Mouse (Mus musculus) hindbrain, embryonic 13.5 days (tissue): ENCODE data around the gene Wdr5. TPM values are rescaled to one million over a fixed set of nuclear protein-coding genes. Genes with fewer than 3 reads are reported as not detected.

Experiments
- ATAC-seq: fragments of 200-750 bp; cut with Nextera tagmentation; 2 replicates; pipeline ENCODE4 v1.8.0; 2017; ENCODE audit warnings: moderate TSS enrichment; ENCODE audit not compliant: low FRiP score
- H3K27ac ChIP-seq: fragments of 300-500 bp; sonication (generic); 2 replicates; pipeline ENCODE4 v1.5.1; 2015; ENCODE audit warnings: inconsistent platforms, mild to moderate bottlenecking, moderate library complexity
- H3K27me3 ChIP-seq: fragments of 300-500 bp; sonication (generic); 2 replicates; pipeline ENCODE4 v1.6.1; 2015; ENCODE audit warnings: mild to moderate bottlenecking, inconsistent platforms
- H3K36me3 ChIP-seq: fragments of 300-500 bp; sonication (generic); 2 replicates; pipeline ENCODE4 v1.6.1; 2015; ENCODE audit warnings: mild to moderate bottlenecking, inconsistent platforms
- H3K4me1 ChIP-seq: fragments of 300-500 bp; sonication (generic); replicated peaks from 2 replicates; pipeline ENCODE4 v1.6.1; 2015; ENCODE audit warnings: inconsistent platforms
- H3K4me2 ChIP-seq: fragments of 300-500 bp; sonication (generic); 2 replicates; pipeline ENCODE4 v1.6.1; 2015; ENCODE audit warnings: inconsistent platforms, mild to moderate bottlenecking, moderate library complexity
- H3K4me3 ChIP-seq: fragments of 300-500 bp; sonication (generic); 2 replicates; pipeline ENCODE4 v1.5.1; 2015; ENCODE audit warnings: mild to moderate bottlenecking, inconsistent platforms
- H3K9ac ChIP-seq: fragments of 300-500 bp; sonication (generic); 2 replicates; pipeline ENCODE4 v1.6.1; 2015; ENCODE audit warnings: mild to moderate bottlenecking, inconsistent platforms
- H3K9me3 ChIP-seq: fragments of 300-500 bp; sonication (generic); 2 replicates; pipeline ENCODE4 v1.6.1; 2016; ENCODE audit warnings: inconsistent platforms
- WGBS: fragments of 180-500 bp; shearing (Covaris S2); methylation state at CpG from one replicate; pipeline ENCODE4 v1.1.7; 2015; 5-methylcytosine and 5-hydroxymethylcytosine counted together
- polyA plus RNA-seq: library from polyadenylated mRNA; unstranded; fragments of >200 nt; fragmentation: Nextera tagmentation; extraction: Ambion mirVana; gene quantifications from 2 replicates; pipeline ENCODE4 v1.2.1, GENCODE M21; 2015

Gene Wdr5
- polyA plus RNA-seq, 1 experiment from 2014 or later: 42.3 TPM

DNA sequence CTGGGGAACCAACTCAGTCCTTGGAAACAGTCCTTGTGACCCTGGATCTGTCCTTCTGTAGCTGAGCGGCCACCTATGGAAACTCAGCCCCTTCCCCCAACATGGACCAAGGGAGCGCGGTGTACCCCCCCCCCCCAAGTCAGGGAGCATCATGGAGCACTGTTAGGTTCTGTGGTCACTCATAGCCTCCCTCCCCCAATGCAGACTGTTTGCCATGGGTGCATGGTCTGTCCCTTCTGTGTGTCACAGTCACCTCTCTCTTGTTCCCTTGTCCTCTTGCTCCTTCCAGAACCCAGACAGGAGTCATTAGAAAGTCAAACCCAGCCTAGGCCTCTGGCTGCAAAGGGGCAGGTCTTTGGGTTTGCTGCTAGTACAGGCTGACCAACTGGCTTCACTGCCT is 46.9 kb downstream of the Wdr5 start:
- Histone ChIP-seq H3K9ac (no peak overlapping the region), H3K4me1 (peaks cover 22% of the 10 kb centered on the region), H3K27me3 (peaks cover 43% of the 10 kb centered on the region), H3K36me3 (no peaks in the 10 kb centered on the region), H3K4me3 (no peak overlapping the region), H3K9me3 (no peaks in the 10 kb centered on the region), H3K27ac (no peak overlapping the region), H3K4me2 (no peak overlapping the region)
- 98% methylated on average over 3 of the region's 3 CpGs for WGBS
- ATAC-seq: no peak

GRCm38 (mm10) chr2:27563641-27564148 is 48.7 kb downstream of the Wdr5 start:
- no peak overlapping the region for H3K4me3 ChIP-seq
- H3K36me3 ChIP-seq: no peaks in the 10 kb centered on the region
- peaks cover 22% of the 10 kb centered on the region for H3K4me1 ChIP-seq
- no peaks in the 10 kb centered on the region for H3K9me3 ChIP-seq
- no peak overlapping the region for H3K27ac ChIP-seq
- 87% methylated on average over 9 of the region's 9 CpGs for WGBS
- peaks cover 60% of the 10 kb centered on the region for H3K27me3 ChIP-seq
- no peak overlapping the region for H3K9ac ChIP-seq
- no peak overlapping the region for H3K4me2 ChIP-seq
- no peak for ATAC-seq

DNA sequence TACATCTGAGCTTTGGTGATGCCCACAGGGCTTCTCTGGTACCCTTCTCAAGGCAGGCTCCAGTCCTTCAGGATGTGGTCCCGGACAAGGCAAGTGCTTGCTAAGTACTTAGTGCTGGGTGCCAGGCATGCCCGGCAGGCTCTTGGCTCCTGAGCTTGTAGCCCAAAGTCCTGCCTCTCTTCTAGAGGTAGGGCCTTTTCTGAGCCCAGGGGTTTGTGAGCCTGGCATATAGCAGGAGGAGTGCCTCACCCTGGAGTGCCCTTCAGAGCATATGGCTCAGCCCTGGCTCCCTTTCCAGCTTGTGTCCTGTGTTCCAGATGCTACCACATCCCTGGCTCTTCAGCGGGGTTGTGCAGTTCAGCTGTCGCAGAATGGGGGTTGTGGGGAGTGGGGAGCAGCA is 49.7 kb downstream of the Wdr5 start:
- H3K36me3 ChIP-seq: no peaks in the 10 kb centered on the region
- H3K27me3 ChIP-seq: peaks cover 68% of the 10 kb centered on the region
- H3K4me3 ChIP-seq: no peak overlapping the region
- H3K4me2 ChIP-seq: no peak overlapping the region
- H3K4me1 ChIP-seq: peaks cover 22% of the 10 kb centered on the region
- H3K9ac ChIP-seq: 0 out of 2 replicates have a peak overlapping the region, but pooled peaks have one; percentile 5
- no peaks in the 10 kb centered on the region for H3K9me3 ChIP-seq
- no peak for ATAC-seq
- 90% methylated on average over 4 of the region's 4 CpGs for WGBS
- no peak overlapping the region for H3K27ac ChIP-seq

DNA sequence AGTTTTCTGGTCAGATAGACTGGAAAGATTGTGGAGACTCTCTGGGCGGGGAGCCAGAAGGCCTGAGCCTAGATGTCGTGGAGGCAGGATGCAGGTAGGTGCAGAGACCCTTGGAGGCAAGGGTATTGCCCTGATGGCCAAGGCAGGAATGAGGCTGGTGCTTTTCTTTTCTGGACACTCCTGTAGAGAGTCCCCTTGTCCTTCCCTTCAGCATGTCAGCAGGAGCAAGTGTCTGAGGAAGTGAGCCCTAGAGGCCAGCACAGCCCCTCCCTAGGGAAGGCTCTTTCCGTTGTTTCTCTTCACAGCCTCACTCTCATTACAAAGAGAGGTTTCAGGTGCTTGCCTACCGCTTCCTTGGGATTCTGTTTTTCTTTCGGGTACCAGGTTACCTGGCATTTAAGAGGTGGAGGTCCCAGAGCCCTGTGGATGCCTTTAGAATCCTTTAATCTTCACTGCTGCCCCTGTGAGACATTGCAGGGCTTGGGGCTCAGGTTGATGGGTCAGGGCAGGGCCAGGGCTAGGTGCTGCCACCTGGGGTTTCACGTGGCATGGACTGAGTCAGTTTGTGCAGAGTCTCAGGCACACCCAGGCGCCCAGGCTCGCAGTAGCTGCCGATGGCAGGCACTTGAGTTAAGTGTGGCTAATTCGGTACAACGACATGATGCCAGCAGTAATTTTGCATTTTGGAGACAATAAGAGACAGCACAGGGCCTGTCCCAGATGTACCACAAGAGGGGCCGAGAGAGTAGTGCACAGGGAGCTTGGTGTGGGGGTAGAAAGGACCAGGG is 50.6 kb downstream of the Wdr5 start:
- 0 out of 2 replicates have a peak overlapping the region, but pooled peaks have one; percentile 5 for H3K9ac ChIP-seq
- peaks cover 68% of the 10 kb centered on the region for H3K27me3 ChIP-seq
- no peaks in the 10 kb centered on the region for H3K9me3 ChIP-seq
- no peaks in the 10 kb centered on the region for H3K36me3 ChIP-seq
- peaks cover 22% of the 10 kb centered on the region for H3K4me1 ChIP-seq
- ATAC-seq: no peak
- no peak overlapping the region for H3K4me3 ChIP-seq
- H3K4me2 ChIP-seq: no peak overlapping the region
- H3K27ac ChIP-seq: no peak overlapping the region
- 63% methylated on average over 12 of the region's 12 CpGs for WGBS

DNA sequence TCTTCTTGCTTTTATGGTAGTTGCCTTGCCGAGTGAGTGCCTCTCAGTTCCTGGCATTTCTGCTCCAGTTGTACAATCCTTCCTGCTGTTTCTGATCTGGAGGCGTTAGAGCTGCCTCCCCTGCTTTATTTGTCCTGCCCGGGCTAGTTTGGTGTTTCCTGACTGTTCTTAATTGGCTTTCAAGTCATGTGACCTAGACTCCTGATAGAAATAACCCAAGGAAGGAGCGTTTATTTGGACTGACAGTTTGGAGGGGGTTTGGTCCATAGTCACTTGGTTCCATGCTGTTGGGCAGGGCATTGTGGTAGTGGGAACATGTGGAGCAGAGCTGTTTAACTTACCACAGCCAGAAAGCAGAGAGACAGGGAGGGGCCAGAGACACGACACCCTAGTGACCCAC is 55.9 kb downstream of the Wdr5 start:
- no peaks in the 10 kb centered on the region for H3K36me3 ChIP-seq
- H3K27ac ChIP-seq: no peak overlapping the region
- H3K4me2 ChIP-seq: no peak overlapping the region
- no peaks in the 10 kb centered on the region for H3K9me3 ChIP-seq
- ATAC-seq: no peak
- H3K9ac ChIP-seq: no peak overlapping the region
- no peak overlapping the region for H3K4me3 ChIP-seq
- peaks cover 68% of the 10 kb centered on the region for H3K27me3 ChIP-seq
- WGBS: 67% methylated on average over 5 of the region's 5 CpGs
- H3K4me1 ChIP-seq: peaks cover 29% of the 10 kb centered on the region

DNA sequence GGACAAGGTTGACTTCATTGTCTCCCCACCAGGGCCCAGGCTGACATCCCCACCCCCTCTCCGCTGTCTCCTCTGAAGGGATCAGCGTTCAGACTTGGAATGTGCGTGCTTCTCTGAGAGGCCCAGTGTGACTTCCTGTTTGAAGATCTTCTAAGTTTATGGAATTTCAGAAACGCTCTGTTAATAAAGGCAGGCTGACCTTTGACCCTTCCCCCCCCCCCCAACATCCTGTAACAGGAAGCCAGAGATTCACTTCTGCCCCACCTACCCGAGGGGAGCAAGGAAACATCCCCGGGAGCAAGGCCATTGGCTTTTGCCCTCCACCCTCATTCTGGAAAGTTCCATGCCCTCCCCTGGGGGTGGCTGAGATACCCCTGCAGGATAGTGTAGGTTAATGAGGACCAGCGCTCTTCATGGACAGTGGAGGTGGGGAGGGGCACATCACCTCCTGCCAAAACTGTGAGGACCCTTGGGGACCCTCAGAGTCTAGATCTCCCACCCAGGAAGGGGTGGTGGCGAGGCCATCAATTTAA is 57.4 kb downstream of the Wdr5 start:
- no peaks in the 10 kb centered on the region for H3K9me3 ChIP-seq
- ATAC-seq: peak; percentile 63
- H3K27me3 ChIP-seq: peaks cover 66% of the 10 kb centered on the region
- 49% methylated on average over 8 of the region's 8 CpGs for WGBS
- no peaks in the 10 kb centered on the region for H3K36me3 ChIP-seq
- peak overlapping the region; percentile 35 for H3K4me2 ChIP-seq
- peak overlapping the region; percentile 90 for H3K27ac ChIP-seq
- peaks cover 28% of the 10 kb centered on the region for H3K4me1 ChIP-seq
- no peak overlapping the region for H3K4me3 ChIP-seq
- H3K9ac ChIP-seq: no peak overlapping the region

DNA sequence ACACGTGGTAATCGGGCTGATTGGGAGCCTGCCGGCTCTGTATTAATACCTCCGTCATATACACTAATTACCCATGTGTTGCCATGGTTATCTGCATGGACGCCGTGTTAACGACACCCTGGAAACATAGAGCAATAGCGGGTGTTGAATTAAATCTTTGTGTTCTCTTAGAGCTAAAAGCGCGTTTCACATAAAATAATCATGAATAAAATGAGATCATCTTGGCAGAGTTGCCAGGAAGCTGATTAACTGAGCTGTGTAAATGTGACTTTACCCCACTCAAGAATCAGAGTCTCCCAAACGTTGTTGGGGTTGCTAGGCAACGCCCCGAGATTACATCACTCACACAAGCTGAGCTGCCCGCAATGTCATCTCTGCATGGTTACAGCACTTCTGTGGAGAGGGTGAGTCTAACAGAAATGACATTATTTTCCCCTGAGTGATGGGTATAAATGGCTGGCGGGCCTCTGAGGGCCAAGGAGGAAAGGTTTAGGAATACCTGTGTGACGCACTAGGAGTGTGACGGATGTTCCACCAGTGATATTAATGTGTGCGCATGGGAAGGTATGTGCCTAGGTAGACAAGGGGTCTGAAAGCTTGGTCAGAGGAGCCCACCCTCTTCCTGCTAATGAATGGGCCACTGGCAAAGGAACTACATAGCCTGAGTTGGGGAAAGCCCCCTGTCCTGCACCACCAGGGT is 58.1 kb downstream of the Wdr5 start:
- H3K27me3 ChIP-seq: peaks cover 66% of the 10 kb centered on the region
- H3K4me1 ChIP-seq: peaks cover 28% of the 10 kb centered on the region
- H3K9me3 ChIP-seq: no peaks in the 10 kb centered on the region
- no peak overlapping the region for H3K9ac ChIP-seq
- H3K27ac ChIP-seq: peak overlapping the region; percentile 90
- ATAC-seq: peak; percentile 93
- WGBS: 26% methylated on average over 18 of the region's 18 CpGs
- no peak overlapping the region for H3K4me3 ChIP-seq
- peak overlapping the region; percentile 35 for H3K4me2 ChIP-seq
- H3K36me3 ChIP-seq: no peaks in the 10 kb centered on the region

DNA sequence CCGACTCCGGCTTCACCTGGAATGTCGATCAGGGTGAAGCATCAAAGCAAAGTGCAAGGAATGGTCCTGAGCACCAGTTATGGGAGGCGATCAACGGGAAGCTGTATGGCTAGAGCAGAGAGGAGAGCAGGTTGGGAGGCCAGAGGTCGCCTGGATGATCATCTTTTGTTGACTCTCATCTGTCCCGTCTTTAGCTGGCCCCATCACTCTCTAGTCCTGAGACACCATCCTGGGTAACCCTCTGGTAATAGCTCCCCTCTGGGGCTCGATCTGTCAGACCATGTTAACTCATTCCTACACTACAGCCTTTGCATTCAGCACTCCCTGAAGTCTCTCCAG is 58.6 kb downstream of the Wdr5 start:
- Histone ChIP-seq H3K4me3 (no peak overlapping the region), H3K27me3 (peaks cover 65% of the 10 kb centered on the region), H3K36me3 (no peaks in the 10 kb centered on the region), H3K4me2 (peak overlapping the region; percentile 35), H3K27ac (peak overlapping the region; percentile 90), H3K9me3 (no peaks in the 10 kb centered on the region), H3K9ac (no peak overlapping the region), H3K4me1 (peaks cover 28% of the 10 kb centered on the region)
- no peak for ATAC-seq
- 81% methylated on average over 8 of the region's 8 CpGs for WGBS

- no peak overlapping the region for H3K4me3 ChIP-seq
- H3K27ac ChIP-seq: no peak overlapping the region
- H3K36me3 ChIP-seq: no peaks in the 10 kb centered on the region
- peaks cover 27% of the 10 kb centered on the region for H3K4me1 ChIP-seq
- peaks cover 57% of the 10 kb centered on the region for H3K27me3 ChIP-seq
- 88% methylated on average over 4 of the region's 4 CpGs for WGBS
- H3K4me2 ChIP-seq: no peak overlapping the region
- H3K9me3 ChIP-seq: no peaks in the 10 kb centered on the region
- H3K9ac ChIP-seq: no peak overlapping the region
- ATAC-seq: no peak
Observed at GRCm38 (mm10) chr2:27576416-27576815, 61.5 kb downstream of the Wdr5 start.

GRCm38 (mm10) chr2:27578552-27578951 is 63.6 kb downstream of the Wdr5 start:
- H3K9me3 ChIP-seq: no peaks in the 10 kb centered on the region
- ATAC-seq: no peak
- 92% methylated on average over 4 of the region's 4 CpGs for WGBS
- H3K27ac ChIP-seq: no peak overlapping the region
- H3K4me1 ChIP-seq: peaks cover 19% of the 10 kb centered on the region
- no peaks in the 10 kb centered on the region for H3K36me3 ChIP-seq
- H3K4me3 ChIP-seq: no peak overlapping the region
- H3K27me3 ChIP-seq: peaks cover 57% of the 10 kb centered on the region
- H3K4me2 ChIP-seq: no peak overlapping the region
- no peak overlapping the region for H3K9ac ChIP-seq

DNA sequence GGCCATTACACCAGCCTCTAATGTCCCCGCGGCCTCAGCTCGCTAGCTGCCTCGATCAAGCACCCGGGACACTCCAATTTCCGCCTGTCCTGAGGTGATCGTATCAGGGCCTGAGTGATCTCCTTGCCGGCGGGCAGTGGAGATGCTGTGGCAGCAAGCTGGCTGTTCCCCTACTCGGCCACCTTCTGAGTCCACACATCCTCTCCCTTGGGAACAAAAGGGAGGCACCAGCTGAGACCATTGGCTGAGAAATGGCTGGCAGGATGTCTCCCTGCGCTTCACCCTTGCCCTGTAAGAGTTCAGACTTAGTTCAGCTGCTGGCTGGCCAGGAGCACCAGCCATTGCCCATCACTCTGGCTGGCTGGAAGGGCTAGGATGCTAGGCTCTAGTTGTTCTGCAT is 67.2 kb downstream of the Wdr5 start:
- Histone ChIP-seq H3K27me3 (peaks cover 34% of the 10 kb centered on the region), H3K9me3 (no peaks in the 10 kb centered on the region), H3K4me1 (peaks cover 13% of the 10 kb centered on the region; the same call in 1 of the 2 replicates), H3K4me2 (no peak overlapping the region), H3K9ac (no peak overlapping the region), H3K4me3 (no peak overlapping the region), H3K27ac (peak overlapping the region; percentile 58; the same call in 1 of the 2 replicates), H3K36me3 (no peaks in the 10 kb centered on the region)
- 55% methylated on average over 11 of the region's 11 CpGs for WGBS
- no peak for ATAC-seq

- no peaks in the 10 kb centered on the region for H3K9me3 ChIP-seq
- WGBS: 86% methylated on average over 2 of the region's 2 CpGs
- no peak overlapping the region for H3K4me2 ChIP-seq
- H3K4me1 ChIP-seq: peaks cover 13% of the 10 kb centered on the region; the same call in 1 of the 2 replicates
- H3K27me3 ChIP-seq: peaks cover 25% of the 10 kb centered on the region
- ATAC-seq: no peak
- no peak overlapping the region for H3K27ac ChIP-seq
- H3K4me3 ChIP-seq: no peak overlapping the region
- no peaks in the 10 kb centered on the region for H3K36me3 ChIP-seq
- H3K9ac ChIP-seq: no peak overlapping the region
Observed at GRCm38 (mm10) chr2:27583019-27583418, 68.1 kb downstream of the Wdr5 start.
